Mouse (Mus musculus) heart, adult 2 months (tissue): ENCODE measurements at regions not wholly inside any gene's neighbourhood (a gene's known extent, or its start where the extent isn't known, plus 50 kb on each side); places are given as distances from the start of the nearest gene placed in this dataset.

ENCODE experiments used
- DNase-seq, 2 experiments: peaks; one replicate each; pipeline ENCODE4 v3.0.0; 2021
- H3K27ac ChIP-seq: fragments of 200-600 bp; 2 replicates; pipeline ENCODE4 v1.8.1; 2022
- H3K27me3 ChIP-seq: fragments of 200-500 bp; 2 replicates; pipeline ENCODE4 v1.6.1; 2012; ENCODE audit warnings: mild to moderate bottlenecking, low read length, inconsistent platforms, mixed read lengths; ENCODE audit not compliant: control insufficient read depth, insufficient read depth
- H3K36me3 ChIP-seq: fragments of 200-500 bp; 2 replicates; pipeline ENCODE4 v1.6.1; 2012; ENCODE audit warnings: low read length, inconsistent platforms; ENCODE audit not compliant: control insufficient read depth, insufficient read depth
- H3K4me1 ChIP-seq: fragments of 200-500 bp; 2 replicates; pipeline ENCODE4 v1.6.1; 2011; ENCODE audit warnings: low read length; ENCODE audit not compliant: control insufficient read depth, insufficient read depth
- H3K4me3 ChIP-seq: fragments of 200-600 bp; 2 replicates; pipeline ENCODE4 v1.8.1; 2022
- H3K79me2 ChIP-seq: fragments of 200-500 bp; replicated peaks from 2 replicates; pipeline ENCODE4 v1.6.1; 2012; ENCODE audit warnings: mild to moderate bottlenecking, inconsistent platforms, low read length, moderate library complexity, mixed read lengths; ENCODE audit not compliant: control insufficient read depth, insufficient read depth
- H3K9ac ChIP-seq: fragments of 200-500 bp; 2 replicates; pipeline ENCODE4 v1.6.1; 2012; ENCODE audit warnings: low read depth, mild to moderate bottlenecking, control low read depth, inconsistent platforms, low read length, mixed read lengths
- CTCF ChIP-seq: fragments of 200-600 bp; IDR thresholded peaks from 2 replicates; pipeline ENCODE4 v1.8.1; 2022; ENCODE audit warnings: antibody characterized with exemption, mild to moderate bottlenecking, moderate library complexity
- EP300 ChIP-seq: fragments of 200-500 bp; IDR thresholded peaks from 2 replicates; pipeline ENCODE4 v1.6.1; 2011; ENCODE audit warnings: low read depth, low read length, control low read depth; ENCODE audit not compliant: insufficient read depth
- POLR2A ChIP-seq: fragments of 200-500 bp; IDR thresholded peaks from 2 replicates; pipeline ENCODE4 v1.6.1; 2011; ENCODE audit warnings: mild to moderate bottlenecking, low read depth, low read length, control low read depth; ENCODE audit not compliant: insufficient read depth
- WGBS: fragments of 180-500 bp; shearing (Covaris S2); methylation state at CpG from one replicate; pipeline ENCODE4 v1.1.7; 2018; 5-methylcytosine and 5-hydroxymethylcytosine counted together
- intact Hi-C: fragments of 180-260 bp; cut with DNase I; formaldehyde crosslinking; loops from one replicate; pipeline ENCODE4 v1.15.1; 2025

- TF ChIP-seq POLR2A (no peak), EP300 (no peak), CTCF (no peak)
- no peak for DNase-seq
- Histone ChIP-seq H3K27ac (no peak overlapping the region), H3K27me3 (no peaks in the 10 kb centered on the region; the same call in 1 of the 2 replicates), H3K36me3 (no peaks in the 10 kb centered on the region), H3K4me3 (no peak overlapping the region), H3K79me2 (no peaks in the 10 kb centered on the region), H3K4me1 (no peaks in the 10 kb centered on the region), H3K9ac (no peak overlapping the region)
- intact Hi-C loops, result no loop called here
- 59% methylated on average over 10 of the region's 10 CpGs for WGBS
Measured at GRCm38 (mm10) chr2:28287210-28287860, 94.5 kb downstream of the Olfm1 start.

GRCm38 (mm10) chr2:28289339-28289738 lies 96.5 kb downstream of the Olfm1 start:
- no peak for DNase-seq
- Histone ChIP-seq H3K4me1 (no peaks in the 10 kb centered on the region), H3K79me2 (no peaks in the 10 kb centered on the region), H3K4me3 (no peak overlapping the region), H3K36me3 (no peaks in the 10 kb centered on the region), H3K27ac (no peak overlapping the region), H3K9ac (no peak overlapping the region), H3K27me3 (no peaks in the 10 kb centered on the region; the same call in 1 of the 2 replicates)
- 62% methylated on average over 6 of the region's 6 CpGs for WGBS
- intact Hi-C loops, result no loop called here
- TF ChIP-seq POLR2A, result no peak
- no peak for TF ChIP-seq CTCF
- TF ChIP-seq EP300, result no peak

GRCm38 (mm10) chr2:28289860-28290471 lies 97.2 kb downstream of the Olfm1 start:
- no peaks in the 10 kb centered on the region for H3K36me3 ChIP-seq
- no peak for DNase-seq
- H3K27me3 ChIP-seq, result no peaks in the 10 kb centered on the region; the same call in 1 of the 2 replicates
- no peak overlapping the region for H3K4me3 ChIP-seq
- H3K79me2 ChIP-seq, result no peaks in the 10 kb centered on the region
- TF ChIP-seq POLR2A (no peak), EP300 (no peak), CTCF (no peak)
- intact Hi-C loops, result no loop called here
- H3K9ac ChIP-seq, result no peak overlapping the region
- WGBS, result 74% methylated on average over 11 of the region's 11 CpGs
- no peak overlapping the region for H3K27ac ChIP-seq
- no peaks in the 10 kb centered on the region for H3K4me1 ChIP-seq

GRCm38 (mm10) chr2:28294509-28294908 lies 101.7 kb downstream of the Olfm1 start:
- Histone ChIP-seq H3K27me3 (no peaks in the 10 kb centered on the region; the same call in 1 of the 2 replicates), H3K27ac (no peak overlapping the region), H3K4me1 (no peaks in the 10 kb centered on the region), H3K4me3 (no peak overlapping the region), H3K36me3 (no peaks in the 10 kb centered on the region), H3K79me2 (no peaks in the 10 kb centered on the region), H3K9ac (no peak overlapping the region)
- no peak for TF ChIP-seq POLR2A
- intact Hi-C loops, result no loop called here
- 44% methylated on average over 7 of the region's 7 CpGs for WGBS
- no peak for DNase-seq

GRCm38 (mm10) chr2:28296183-28296582 lies 103.4 kb downstream of the Olfm1 start:
- no peak overlapping the region for H3K27ac ChIP-seq
- DNase-seq, result no peak
- no peaks in the 10 kb centered on the region for H3K79me2 ChIP-seq
- intact Hi-C loops, result no loop called here
- no peaks in the 10 kb centered on the region for H3K4me1 ChIP-seq
- H3K4me3 ChIP-seq, result no peak overlapping the region
- H3K36me3 ChIP-seq, result no peaks in the 10 kb centered on the region
- no peaks in the 10 kb centered on the region for H3K27me3 ChIP-seq
- H3K9ac ChIP-seq, result no peak overlapping the region
- TF ChIP-seq POLR2A, result no peak
- no peak for TF ChIP-seq EP300
- no peak for TF ChIP-seq CTCF
- WGBS, result 82% methylated on average over 12 of the region's 12 CpGs

- H3K27ac ChIP-seq, result no peak overlapping the region
- no peaks in the 10 kb centered on the region for H3K27me3 ChIP-seq
- intact Hi-C loops, result no loop called here
- no peaks in the 10 kb centered on the region for H3K36me3 ChIP-seq
- H3K4me1 ChIP-seq, result no peaks in the 10 kb centered on the region
- WGBS, result 53% methylated on average over 6 of the region's 6 CpGs
- no peak for TF ChIP-seq POLR2A
- TF ChIP-seq CTCF, result no peak
- TF ChIP-seq EP300, result no peak
- DNase-seq, result no peak
- no peaks in the 10 kb centered on the region for H3K79me2 ChIP-seq
- H3K4me3 ChIP-seq, result no peak overlapping the region
- H3K9ac ChIP-seq, result no peak overlapping the region
Measured at GRCm38 (mm10) chr2:28298738-28299137, 105.9 kb downstream of the Olfm1 start.
